Mouse (Mus musculus) NIH3T3 (cell line): Measurements from ENCODE around the gene Yeats2.

Experiments
- DNase-seq: peaks from one replicate; pipeline ENCODE4 v3.0.0-alpha.2; 2012; ENCODE audit warnings: low read depth

Gene Yeats2

DNA sequence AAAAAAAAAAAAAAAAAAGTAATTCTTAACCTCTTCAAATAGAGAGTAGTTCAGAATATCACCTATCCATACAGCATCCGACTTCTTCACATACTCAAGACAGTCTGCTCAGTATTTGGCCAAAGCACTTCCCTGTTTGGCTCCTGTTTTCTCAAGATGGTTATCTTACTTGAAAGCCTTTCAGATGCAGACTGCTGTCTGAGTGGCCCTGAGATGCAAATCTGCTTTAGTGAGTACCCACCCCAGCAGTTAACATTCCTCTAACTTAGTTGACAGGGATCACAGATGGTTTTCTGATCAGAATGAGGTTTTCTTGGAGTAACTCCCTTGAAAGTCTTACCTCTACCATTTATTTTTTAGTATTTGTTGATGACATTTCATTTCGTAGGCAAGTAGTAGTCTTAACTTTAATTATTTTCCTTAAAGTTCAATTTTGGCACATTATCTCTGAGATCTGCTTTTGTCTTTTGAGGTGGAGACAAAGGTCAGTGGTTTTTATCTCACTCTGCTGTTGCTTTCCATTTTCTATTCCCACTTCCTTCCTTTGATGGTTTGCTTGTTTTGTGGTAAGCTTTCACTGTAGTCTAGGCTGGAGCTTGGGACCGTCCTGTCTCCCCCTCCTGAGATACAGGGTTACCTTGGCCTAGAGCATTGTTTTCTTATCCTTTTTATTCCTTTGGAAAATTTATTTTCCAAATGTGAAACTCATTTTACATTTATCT, 50.5 kb downstream of the Yeats2 start:
- no peak for DNase-seq

DNA sequence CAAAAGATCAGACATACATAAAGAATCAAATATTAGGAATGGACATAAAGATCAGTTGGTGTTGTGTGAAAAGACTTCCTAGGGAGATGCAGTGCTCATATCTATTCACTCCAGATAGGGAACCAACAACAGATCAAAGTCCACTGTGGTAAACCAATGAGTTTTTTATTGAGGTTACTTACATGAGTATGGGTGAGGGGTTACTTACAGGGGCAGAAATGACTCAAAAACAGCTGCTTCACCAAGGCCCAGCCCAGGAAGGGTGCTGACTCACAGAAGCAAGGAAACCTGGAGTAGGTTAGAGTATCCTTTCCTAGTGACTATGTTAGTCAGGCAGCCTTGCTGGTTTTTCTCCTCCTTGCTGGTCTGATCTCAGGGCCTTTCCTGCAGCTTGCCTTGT, 51.2 kb downstream of the Yeats2 start:
- DNase-seq = peak; percentile 35

DNA sequence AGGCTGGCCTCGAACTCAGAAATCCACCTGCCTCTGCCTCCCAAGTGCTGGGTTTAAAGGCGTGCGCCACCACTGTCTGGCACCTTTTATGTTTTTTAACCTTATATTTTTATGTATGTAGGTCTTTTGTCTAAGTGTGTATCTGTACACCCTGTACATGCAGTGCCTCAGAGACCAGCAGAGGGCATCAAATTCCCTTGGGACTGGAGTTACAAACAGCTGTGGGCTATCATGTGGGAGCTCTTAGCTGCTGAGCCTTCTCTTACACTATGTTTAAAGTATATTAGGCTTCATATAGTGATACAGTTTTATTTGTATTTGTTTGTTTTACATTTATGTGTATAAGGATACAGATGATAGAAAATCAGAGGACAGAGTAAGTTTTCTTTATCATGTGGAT, 54.7 kb downstream of the Yeats2 start:
- peak; percentile 58 for DNase-seq

DNA sequence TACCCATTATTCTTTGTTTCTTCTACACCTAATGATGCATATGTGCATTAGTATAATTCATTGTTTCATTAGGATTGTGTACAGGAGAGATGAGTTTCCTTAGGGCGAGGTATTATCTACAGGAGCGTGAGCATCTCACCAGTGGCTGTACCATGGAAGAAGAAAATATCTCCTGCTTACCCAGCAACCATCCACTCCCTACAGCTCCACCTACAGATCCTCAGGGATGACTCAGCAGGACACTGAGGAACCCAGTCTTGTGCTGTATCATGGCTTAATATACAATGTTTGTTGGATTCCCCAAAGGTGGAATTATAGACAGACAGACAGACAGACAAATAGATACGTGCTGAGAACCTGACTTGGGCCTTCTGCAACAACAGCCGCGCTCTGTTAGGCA, 56.1 kb downstream of the Yeats2 start:
- no peak for DNase-seq

DNA sequence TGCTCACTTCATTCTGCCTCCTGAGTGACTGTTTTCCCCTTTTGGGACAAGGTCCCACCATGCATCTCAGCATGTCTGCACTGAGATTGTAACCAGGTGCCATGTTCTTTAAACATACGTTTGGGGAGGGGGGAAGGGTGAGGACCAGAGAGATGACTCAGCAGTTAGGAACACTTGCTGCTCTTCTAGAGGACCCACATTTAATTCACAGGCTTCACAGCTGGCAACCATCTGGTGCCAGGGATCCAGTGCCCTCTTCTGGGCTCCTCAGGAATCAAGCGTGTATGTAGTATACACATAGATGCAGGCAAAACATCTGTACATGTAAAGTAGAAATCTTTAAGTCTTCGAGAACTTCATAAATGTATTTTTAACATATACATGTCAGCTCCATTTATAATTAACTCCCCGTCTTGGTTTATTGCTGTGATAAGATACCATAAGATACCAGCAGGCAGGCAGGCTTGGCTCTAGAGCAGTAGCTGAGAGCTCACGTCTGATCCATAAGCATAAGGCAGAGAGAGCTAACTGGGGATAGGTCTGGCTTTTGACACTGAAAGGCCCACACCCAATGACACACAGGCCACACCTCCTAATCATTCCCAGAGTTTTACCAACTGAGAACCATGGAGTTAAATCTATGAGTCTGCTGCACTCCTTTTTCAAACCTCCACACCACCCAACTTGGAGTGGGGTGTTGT, 58.8 kb downstream of the Yeats2 start:
- peak; percentile 46 for DNase-seq

DNA sequence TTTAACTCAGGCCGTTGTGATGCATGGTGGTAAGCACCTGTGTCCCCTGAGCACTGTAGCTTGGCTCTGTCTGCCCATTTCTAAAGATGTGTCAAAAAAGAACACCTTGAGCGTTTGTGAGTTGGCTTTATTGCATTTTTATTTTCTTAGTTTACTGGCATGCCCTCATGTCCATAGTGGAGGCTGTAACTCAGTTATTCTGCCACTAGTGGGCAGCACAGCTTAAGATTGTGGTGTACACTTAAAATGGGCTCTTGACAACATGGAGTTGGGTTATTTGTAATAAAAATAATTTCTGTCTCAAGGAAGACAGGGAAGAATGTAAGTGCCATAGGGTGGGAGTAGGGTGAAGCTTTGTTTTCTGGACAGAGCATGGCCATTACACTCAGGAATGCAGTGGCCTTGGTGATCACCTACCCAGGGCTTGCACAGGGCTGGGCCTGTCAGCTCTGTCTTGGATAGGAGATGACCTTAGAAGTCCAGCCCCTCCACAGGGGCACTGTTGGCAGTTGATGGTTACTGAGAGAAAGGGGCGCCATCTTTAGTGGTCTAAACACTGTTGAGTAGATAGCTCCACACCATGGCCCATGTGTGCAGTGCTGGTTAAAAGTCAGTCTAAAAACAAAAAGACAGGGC, 72.8 kb downstream of the Yeats2 start:
- peak; percentile 85 for DNase-seq

DNA sequence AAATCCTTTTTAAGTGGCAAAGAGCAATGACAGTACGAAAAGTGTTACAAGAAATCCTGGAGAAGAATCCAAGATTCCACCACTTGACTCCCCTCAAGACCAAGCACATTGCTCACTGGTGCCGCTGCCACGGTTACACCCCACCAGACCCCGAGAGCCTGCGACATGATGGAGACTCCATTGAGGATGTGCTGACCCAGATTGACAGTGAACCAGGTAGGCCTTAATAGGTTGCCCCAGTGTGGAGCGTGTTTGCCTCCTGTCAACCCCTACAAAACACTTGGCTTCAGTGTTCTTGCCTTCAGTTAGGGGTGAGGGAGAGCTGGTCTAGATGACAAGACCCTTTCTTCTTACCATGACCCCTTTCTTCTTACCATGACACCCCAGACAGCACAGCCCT, 81.9 kb downstream of the Yeats2 start:
- DNase-seq = no peak

DNA sequence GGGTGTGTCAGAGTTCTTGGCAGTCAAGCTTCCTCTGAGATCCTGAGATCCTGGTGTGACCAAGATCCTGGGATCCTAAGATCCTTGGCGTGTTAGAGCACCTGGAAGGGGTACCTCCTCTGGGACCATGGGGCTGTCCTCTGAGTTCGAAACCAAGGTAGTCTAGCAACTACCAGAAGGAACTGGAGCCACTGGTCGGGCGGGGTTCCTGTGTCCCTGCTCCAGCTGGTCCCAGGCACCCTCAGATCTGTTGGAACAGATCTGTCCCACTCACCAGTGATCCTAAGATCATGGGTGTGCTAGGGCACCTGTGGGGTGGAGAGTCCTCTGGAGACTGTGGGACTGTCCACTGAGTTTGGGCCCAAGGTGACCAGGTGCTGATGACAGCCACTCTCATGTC, 85.8 kb downstream of the Yeats2 start:
- DNase-seq = no peak

DNA sequence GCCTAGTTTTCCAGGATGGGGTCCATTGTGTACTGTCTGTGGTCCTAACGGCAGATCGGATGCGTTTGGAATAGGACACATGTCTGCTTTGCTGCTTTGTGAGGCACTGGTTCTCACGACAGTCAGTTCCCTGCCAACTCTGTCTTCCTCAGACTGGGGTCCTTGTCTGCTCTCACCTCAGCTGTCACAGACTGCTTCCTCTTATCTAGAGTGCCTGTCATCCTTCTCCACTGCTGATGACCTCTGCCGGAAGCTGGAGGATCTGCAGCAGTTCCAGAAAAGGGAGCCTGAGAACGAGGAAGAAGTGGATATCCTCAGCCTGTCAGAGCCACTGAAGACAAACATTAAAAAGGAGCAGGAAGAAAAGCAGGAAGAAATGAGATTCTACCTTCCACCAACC, 86.6 kb downstream of the Yeats2 start:
- DNase-seq = no peak

DNA sequence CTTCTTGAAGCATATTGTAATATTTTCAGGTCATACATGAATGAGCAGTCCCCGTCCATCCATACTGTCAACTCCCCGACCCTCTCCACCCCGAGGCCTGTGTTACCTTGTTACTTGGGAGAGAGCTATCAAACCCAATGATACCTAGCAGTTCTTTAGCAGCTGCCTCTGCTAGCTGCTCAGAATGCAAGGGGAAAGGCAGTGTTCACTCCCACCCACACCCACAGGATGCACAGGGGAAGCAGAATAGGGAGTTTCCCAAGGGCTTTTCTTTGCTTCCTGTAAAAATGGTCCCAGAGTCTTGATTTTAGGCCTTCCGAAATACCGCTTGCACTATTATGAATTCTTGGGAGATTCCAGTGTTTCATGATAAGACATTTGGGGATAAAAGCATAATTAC, 87.3 kb downstream of the Yeats2 start:
- DNase-seq = no peak

DNA sequence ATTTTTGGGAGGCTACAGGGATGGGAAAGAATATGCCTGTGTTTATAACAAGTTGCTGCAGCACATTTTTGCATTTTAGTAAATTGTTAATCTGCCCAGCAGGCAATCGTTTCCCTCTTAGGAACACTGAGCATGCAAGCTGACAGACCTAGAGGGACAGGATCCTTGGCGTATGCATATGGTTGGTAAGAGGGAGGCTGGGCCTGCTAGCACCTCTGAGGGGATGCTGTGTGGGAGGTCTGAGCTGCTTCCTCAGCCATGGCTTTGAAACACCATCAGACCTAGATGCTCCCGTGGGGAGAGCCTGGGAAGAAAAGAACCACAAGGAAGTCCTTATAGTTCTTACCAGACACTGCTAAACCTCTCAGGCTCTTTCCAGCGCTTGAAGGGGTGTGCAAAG, 93.5 kb downstream of the Yeats2 start:
- no peak for DNase-seq

DNA sequence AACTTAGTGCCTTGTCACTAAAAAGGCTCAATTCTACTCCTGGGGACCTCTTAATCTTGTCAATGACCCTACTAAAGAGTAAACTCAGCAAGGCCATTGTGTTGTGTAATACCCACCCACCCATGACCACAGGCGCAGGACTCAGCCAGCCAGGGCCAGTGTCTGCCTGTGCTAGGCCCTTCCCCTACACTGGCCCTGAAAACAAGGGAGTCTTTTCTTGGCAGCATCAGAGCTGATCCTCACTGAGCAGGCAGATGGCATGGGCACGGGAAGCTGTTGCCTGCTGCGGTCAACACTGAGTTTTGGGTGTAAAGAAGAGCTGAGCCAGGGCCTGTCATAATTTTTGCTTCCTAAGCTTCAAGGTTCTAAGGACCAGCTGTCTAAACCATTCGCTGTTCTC, 96.6 kb downstream of the Yeats2 start:
- DNase-seq = no peak

DNA sequence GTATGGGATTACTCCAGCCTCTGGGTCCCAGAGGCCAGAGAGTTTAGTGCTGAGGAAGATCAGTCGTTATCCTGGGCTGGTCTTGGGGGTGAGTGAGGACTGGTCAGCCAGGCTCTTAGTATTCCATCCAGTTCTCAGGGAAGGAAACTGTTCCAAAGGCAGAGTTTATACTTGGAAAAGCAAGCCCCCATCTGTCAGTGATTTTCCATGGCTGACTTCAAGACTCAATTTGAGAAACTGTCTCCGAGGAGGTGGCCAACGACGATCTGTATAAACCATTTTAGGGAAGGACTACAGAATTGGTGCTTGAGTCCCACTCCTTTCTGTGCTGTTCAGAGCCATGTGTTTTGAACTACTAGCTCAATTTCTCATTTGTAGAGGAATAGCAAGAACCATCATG, 97.8 kb downstream of the Yeats2 start:
- no peak for DNase-seq

DNA sequence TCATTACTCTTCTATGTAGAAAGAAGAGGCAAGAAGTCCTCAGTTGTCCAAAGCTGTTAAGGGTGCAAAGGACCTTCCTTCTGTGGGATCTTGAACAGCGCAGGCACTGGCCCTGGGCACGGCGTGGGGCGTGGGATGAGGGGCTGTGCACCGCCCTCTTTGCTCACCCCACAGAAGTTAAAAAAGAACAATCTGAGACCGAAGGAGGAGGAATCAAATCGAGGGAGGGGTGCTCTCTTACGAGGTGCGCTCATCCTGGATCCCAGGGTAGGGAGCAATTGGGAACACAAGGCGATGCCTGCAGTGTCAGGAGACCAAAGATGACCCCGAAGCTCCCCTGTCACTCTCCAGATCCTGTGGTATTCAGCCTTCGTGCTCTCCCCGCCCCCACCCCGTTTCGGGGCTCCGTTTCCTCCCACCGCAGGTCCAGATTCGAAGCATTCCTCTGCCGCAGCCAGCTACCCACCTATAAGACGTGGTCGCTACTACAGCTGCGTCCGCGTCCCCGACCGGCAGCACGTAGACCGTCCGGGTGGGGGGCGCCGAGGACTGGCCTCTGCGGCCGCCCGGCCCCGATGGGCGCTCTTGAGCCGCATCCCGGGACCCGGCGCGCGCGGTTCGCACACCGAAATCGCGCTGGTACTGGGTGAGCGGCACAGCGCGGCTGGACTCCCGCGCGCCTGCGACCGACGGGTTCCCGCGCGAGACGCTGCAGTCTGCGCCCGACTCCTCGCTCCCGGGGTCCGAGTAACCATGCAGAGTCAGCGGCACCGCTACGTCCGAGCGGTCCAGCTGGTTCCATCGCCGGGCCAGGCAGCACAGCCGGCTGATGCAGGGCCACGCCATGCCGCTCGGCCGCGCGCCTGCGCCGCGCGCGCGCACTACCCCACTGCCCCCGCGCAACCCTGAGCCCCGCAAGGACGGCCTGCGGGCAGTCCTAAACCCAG, 99.9 kb downstream of the Yeats2 start, which contains the start of gene Map6d1:
Gene Map6d1, minus strand, starts transcription at position 891 of the 947 bp plus-strand sequence.
- peak; percentile 53 for DNase-seq

DNA sequence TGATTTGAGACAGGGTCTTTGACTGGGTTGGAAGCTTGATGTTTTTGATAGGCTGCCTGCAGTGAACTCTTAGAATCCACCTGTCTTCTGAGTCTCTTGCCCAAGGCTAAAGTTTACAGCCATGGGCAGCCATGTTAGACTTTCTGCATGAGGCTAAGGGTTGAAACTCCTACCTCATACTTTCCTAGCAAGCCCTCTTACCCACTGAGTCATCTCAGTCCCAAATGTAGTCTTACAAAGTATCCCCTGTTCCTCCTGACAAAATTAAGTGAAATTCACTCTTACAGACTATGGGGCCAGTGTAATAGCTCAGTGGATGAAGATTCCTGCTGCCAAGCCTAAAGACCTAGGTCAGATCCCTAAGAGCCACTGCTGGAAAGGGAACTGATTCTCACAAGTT, 106.2 kb downstream of the Yeats2 start:
- DNase-seq = no peak

DNA sequence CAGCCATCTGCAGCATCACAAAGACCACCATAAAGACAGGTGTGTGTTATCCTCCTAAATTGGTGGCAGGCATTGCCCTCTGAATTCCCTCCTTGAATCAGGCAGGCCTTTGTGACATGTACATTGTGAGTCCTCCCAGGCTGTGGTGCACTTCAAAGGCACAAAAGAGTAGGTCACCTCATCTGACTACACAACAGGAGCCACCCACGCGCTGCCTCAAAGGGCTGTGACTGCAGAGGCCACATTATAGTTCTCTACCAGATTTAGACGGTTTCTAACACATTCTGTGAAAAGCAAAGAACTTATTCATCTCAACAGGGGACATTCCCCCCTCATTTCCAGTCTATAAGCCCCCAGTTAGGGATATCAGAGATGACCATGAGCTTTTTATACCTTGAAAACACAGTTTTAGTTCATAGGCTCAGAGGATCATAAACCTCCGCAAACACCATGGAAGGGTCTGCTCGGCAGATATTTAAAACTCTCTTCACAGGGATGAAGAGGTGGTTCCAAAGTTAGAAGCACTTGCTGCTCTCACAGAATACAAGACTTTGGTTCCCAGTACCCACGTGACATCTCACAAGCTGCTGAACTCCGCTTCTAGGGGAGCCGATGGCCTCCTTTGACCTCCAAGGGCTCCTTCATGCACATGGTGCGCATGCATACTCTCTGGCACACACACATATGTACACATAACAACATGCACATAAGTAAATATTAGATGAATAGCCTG, 107.7 kb downstream of the Yeats2 start:
- no peak for DNase-seq

DNA sequence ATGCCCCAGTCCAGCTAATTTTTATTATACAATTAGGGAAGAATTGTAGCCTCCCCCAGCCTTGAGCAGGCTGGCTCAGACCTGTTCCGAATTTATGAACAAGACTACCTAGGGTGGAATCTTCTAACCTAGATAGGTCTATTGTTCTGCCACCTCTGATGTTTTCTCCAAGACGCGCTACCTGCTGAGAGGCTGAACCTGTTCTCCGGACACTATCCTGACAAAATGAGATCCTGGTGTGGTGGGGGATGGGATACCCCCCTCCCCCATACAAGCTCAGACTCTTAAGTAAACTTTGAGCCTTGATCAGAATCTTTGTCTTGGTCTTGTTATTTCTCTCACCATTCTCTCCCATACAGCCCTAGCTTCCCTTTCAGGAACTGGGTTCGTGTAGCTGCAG, 117.1 kb downstream of the Yeats2 start:
- DNase-seq = no peak

DNA sequence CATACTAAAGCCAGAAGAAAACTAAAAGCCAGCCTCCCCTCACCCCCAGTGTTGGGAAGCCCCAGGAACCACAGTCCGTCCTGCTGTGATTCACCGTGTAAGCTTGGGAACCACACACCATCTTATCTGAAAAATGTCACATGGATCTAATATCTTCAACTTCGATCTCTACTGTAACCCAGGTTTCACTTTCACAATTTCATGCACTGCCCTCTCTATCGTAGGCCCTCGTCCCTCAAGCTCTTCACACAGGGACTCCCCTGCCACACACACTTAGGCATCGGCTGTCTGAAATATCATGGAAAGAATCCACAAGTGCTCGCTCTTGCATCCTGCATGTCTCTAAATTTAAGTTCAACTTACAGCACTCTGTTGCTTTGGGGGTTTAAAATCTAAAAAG, 124.2 kb downstream of the Yeats2 start:
- no peak for DNase-seq

DNA sequence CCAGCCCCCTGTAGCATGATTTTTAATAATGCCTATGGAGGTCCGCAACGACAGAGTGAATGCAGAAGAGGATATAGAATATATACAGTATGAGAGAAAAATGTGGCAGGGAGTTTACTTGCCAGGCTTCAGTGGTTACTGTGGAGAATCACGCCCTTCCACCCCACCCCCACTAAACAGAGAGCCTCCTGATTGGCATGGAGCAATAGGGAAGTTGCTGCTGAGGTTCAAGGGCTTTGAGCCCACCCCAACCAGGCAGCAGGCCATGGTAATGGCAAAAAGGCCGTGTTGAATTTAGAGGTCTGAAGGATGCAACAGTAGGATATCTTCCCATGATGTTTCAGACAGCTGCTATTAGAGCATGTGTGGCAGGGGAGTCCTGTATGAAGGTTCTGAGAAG, 130.5 kb downstream of the Yeats2 start:
- no peak for DNase-seq

DNA sequence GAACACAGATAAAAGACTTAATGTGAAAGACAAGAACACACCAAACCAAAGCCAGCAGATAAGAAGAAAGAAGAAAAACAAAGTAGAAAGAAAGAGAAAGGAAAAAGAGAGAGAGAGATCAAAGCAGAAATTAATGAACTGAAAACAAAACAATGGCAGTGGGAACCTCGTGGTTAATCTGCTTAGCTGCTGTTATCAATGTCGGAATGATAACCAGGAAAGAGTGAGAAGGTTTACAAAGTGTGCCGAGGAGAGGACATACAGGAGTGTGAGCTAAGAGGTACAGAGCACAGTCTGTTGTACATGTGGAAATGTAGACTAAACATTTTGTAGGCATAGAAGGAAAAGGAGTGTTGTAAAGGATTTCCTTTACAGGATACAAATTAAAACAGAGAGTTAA, 132.1 kb downstream of the Yeats2 start:
- DNase-seq = no peak

DNA sequence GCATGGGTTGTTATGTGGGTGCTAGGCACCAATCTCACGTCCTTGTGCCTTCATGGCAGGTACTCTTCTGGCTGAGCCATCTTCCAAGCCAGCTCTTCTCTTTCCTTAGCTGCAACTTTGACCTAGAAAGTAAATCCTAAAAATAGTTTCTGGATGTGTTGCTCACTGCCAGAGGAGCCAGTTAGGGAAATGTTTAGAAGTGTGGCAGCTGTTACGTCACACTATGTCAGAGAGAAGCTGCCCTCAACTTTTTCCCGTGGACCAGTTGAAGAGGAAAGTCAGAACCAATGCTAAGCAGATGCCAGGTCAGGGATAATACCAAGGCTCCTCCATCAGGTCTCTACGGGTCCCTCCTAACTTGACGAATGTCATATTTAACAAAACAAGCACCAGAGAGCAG, 138.5 kb downstream of the Yeats2 start:
- DNase-seq = no peak

DNA sequence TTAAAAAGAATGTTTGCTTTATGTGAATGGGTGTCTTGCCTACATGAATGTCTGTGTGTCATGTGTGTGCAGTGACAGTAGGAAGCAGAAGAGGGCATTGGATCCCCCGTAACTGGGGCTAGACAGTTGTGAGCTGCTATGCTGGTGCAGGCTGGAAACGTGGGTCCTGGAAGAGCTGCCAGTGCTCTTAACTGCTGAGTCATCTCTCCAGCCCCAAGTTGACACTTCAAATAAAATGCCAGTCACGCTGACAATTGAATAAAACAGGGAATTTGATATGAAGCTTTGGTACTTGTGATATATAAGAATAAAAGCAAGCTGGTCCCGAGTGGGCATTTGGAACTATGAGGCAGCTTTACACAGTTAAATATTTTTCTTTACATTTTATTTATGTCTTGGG, 139.4 kb downstream of the Yeats2 start:
- no peak for DNase-seq
